Mouse (Mus musculus) stomach, embryonic 15.5 days (tissue): ENCODE measurements around the gene Mcm2. TPM values are rescaled to one million over a fixed set of nuclear protein-coding genes. Genes with fewer than 3 reads are reported as not detected.

Experiments used
- ATAC-seq: fragments of 200-750 bp; cut with Nextera tagmentation; 2 replicates; pipeline ENCODE4 v1.8.0; 2017; ENCODE audit warnings: low read depth, moderate number of reproducible peaks, moderate TSS enrichment; ENCODE audit not compliant: insufficient read depth, low FRiP score
- H3K27ac ChIP-seq: fragments of 300-500 bp; sonication (generic); 2 replicates; pipeline ENCODE4 v1.5.1; 2015; ENCODE audit warnings: mild to moderate bottlenecking, inconsistent platforms
- H3K27me3 ChIP-seq: fragments of 300-500 bp; sonication (generic); replicated peaks from 2 replicates; pipeline ENCODE4 v1.6.1; 2015; ENCODE audit warnings: inconsistent platforms
- H3K36me3 ChIP-seq: fragments of 300-500 bp; sonication (generic); 2 replicates; pipeline ENCODE4 v1.6.1; 2015; ENCODE audit warnings: inconsistent platforms
- H3K4me1 ChIP-seq: fragments of 300-500 bp; sonication (generic); 2 replicates; pipeline ENCODE4 v1.6.1; 2015; ENCODE audit warnings: inconsistent platforms
- H3K4me2 ChIP-seq: fragments of 300-500 bp; sonication (generic); 2 replicates; pipeline ENCODE4 v1.6.1; 2015; ENCODE audit warnings: mild to moderate bottlenecking, inconsistent platforms
- H3K4me3 ChIP-seq: fragments of 300-500 bp; sonication (generic); replicated peaks from 2 replicates; pipeline ENCODE4 v1.5.1; 2015; ENCODE audit warnings: inconsistent platforms
- H3K9ac ChIP-seq: fragments of 300-500 bp; sonication (generic); 2 replicates; pipeline ENCODE4 v1.6.1; 2015; ENCODE audit warnings: inconsistent platforms
- H3K9me3 ChIP-seq: fragments of 300-500 bp; sonication (generic); 2 replicates; pipeline ENCODE4 v1.6.1; 2016; ENCODE audit warnings: inconsistent platforms
- WGBS: fragments of 180-500 bp; shearing (Covaris S2); methylation state at CpG from one replicate; pipeline ENCODE4 v1.1.7; 2015; 5-methylcytosine and 5-hydroxymethylcytosine counted together
- polyA plus RNA-seq: library from polyadenylated mRNA; unstranded; fragments of >200 nt; fragmentation: Nextera tagmentation; extraction: Ambion mirVana; gene quantifications from 2 replicates; pipeline ENCODE4 v1.2.1, GENCODE M21; 2015

The Mcm2 gene
- polyA plus RNA-seq, 1 experiment from 2014 or later, result 105 TPM

DNA sequence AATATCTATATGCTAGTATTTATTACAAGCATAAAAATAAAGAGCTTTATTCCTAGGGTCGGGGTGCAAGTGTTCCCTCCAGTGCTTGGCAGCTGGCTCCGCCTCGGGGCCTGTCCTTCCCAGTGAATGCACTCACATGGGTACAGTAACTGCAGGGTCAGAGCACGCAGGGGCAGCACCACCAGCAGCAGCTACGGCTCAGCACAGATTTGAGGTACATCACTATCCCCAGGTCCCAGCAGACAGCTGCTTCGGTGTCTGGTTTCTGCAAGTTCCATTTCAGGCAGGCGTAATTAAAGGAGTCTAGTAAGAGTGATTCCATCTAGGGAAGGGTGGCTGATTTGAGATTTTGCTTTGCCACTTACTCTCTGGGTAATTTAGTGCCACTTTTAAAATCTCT lies 40.2 kb downstream of the Mcm2 start:
- peaks cover 5% of the 10 kb centered on the region; the same call in 1 of the 2 replicates for H3K36me3 ChIP-seq
- 78% methylated on average over 7 of the region's 7 CpGs for WGBS
- H3K9me3 ChIP-seq, result no peaks in the 10 kb centered on the region
- no peak for ATAC-seq
- no peak overlapping the region for H3K9ac ChIP-seq
- H3K4me3 ChIP-seq, result no peak overlapping the region
- no peaks in the 10 kb centered on the region for H3K27me3 ChIP-seq
- no peak overlapping the region for H3K27ac ChIP-seq
- no peak overlapping the region for H3K4me2 ChIP-seq
- H3K4me1 ChIP-seq, result no peaks in the 10 kb centered on the region

- Histone ChIP-seq H3K27me3 (no peaks in the 10 kb centered on the region), H3K27ac (no peak overlapping the region), H3K9ac (no peak overlapping the region), H3K36me3 (peaks cover 2% of the 10 kb centered on the region; the same call in 1 of the 2 replicates), H3K4me2 (no peak overlapping the region), H3K4me1 (no peaks in the 10 kb centered on the region), H3K4me3 (no peak overlapping the region), H3K9me3 (no peaks in the 10 kb centered on the region)
- ATAC-seq, result no peak
- WGBS, result 85% methylated on average over 6 of the region's 6 CpGs
These were observed 40.8 kb downstream of the Mcm2 start for GRCm38 (mm10) chr6:88857830-88858229.

GRCm38 (mm10) chr6:88857249-88857648 lies 41.3 kb downstream of the Mcm2 start:
- Histone ChIP-seq H3K27me3 (no peaks in the 10 kb centered on the region), H3K4me2 (no peak overlapping the region), H3K9me3 (no peaks in the 10 kb centered on the region), H3K4me1 (no peaks in the 10 kb centered on the region), H3K27ac (no peak overlapping the region), H3K4me3 (no peak overlapping the region), H3K9ac (no peak overlapping the region), H3K36me3 (no peaks in the 10 kb centered on the region)
- WGBS, result 30% methylated on average over 9 of the region's 9 CpGs
- ATAC-seq, result no peak

GRCm38 (mm10) chr6:88855636-88856035 lies 42.9 kb downstream of the Mcm2 start:
- no peak overlapping the region for H3K4me3 ChIP-seq
- H3K9me3 ChIP-seq, result no peaks in the 10 kb centered on the region
- WGBS, result 19% methylated on average over 5 of the region's 5 CpGs
- H3K4me1 ChIP-seq, result no peaks in the 10 kb centered on the region
- no peak overlapping the region for H3K9ac ChIP-seq
- ATAC-seq, result no peak
- no peaks in the 10 kb centered on the region for H3K36me3 ChIP-seq
- no peaks in the 10 kb centered on the region for H3K27me3 ChIP-seq
- H3K27ac ChIP-seq, result no peak overlapping the region
- no peak overlapping the region for H3K4me2 ChIP-seq

DNA sequence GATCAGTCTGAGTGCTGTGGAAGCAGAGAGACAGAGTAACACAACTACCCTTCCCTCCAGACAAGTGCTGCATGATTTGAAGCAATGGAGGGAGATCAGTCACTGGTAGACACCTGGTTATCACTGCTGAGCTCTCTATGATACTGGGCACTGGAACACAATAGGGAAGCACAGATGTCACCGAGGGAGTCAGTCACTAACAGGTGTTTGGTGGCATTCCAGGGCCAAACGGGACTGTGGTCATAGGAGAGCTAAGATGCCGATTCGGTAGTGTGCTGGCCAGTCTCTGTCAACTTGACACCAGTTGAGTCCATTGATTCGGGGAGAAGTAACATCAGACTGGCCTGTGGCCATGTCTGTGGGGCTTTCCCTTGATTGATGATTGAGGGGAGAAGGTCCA lies 44.1 kb downstream of the Mcm2 start:
- H3K9ac ChIP-seq, result no peak overlapping the region
- no peaks in the 10 kb centered on the region for H3K9me3 ChIP-seq
- H3K4me3 ChIP-seq, result no peak overlapping the region
- WGBS, result 74% methylated on average over 5 of the region's 5 CpGs
- no peaks in the 10 kb centered on the region for H3K36me3 ChIP-seq
- H3K4me1 ChIP-seq, result no peaks in the 10 kb centered on the region
- H3K27me3 ChIP-seq, result no peaks in the 10 kb centered on the region
- no peak overlapping the region for H3K4me2 ChIP-seq
- H3K27ac ChIP-seq, result no peak overlapping the region
- no peak for ATAC-seq

- H3K36me3 ChIP-seq, result no peaks in the 10 kb centered on the region
- no peaks in the 10 kb centered on the region for H3K27me3 ChIP-seq
- no peak overlapping the region for H3K4me2 ChIP-seq
- WGBS, result 86% methylated on average over 7 of the region's 7 CpGs
- no peak for ATAC-seq
- no peak overlapping the region for H3K4me3 ChIP-seq
- H3K9ac ChIP-seq, result no peak overlapping the region
- H3K9me3 ChIP-seq, result no peaks in the 10 kb centered on the region
- H3K4me1 ChIP-seq, result no peaks in the 10 kb centered on the region
- H3K27ac ChIP-seq, result no peak overlapping the region
These were observed 48.5 kb downstream of the Mcm2 start for GRCm38 (mm10) chr6:88850034-88850433.

GRCm38 (mm10) chr6:88849270-88849669 lies 49.3 kb downstream of the Mcm2 start:
- Histone ChIP-seq H3K9me3 (no peaks in the 10 kb centered on the region), H3K27ac (no peak overlapping the region), H3K36me3 (no peaks in the 10 kb centered on the region), H3K4me1 (no peaks in the 10 kb centered on the region), H3K4me3 (no peak overlapping the region), H3K9ac (no peak overlapping the region), H3K4me2 (no peak overlapping the region), H3K27me3 (no peaks in the 10 kb centered on the region)
- 55% methylated on average over 4 of the region's 4 CpGs for WGBS
- no peak for ATAC-seq

DNA sequence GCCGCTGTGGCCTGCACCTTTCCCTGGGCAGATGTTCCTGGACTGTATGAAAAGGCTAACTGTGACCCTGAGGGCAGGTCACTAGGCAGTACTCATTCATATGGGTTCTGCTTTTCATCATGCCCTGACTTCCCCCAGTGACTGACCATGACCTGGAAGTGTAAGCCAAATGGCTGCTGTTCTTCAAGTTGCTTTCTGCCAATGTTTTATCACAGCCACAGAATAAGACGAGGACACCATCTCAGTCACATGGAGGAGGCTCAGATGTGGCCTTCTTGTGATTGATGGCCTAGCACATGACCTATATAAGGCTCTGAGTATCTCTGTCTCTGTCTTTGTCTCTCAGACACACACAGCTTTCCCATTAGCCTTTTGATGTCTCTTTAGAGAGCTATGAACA lies 51.0 kb downstream of the Mcm2 start:
- H3K9ac ChIP-seq, result no peak overlapping the region
- no peak overlapping the region for H3K27ac ChIP-seq
- no peaks in the 10 kb centered on the region for H3K36me3 ChIP-seq
- no peaks in the 10 kb centered on the region for H3K9me3 ChIP-seq
- H3K4me3 ChIP-seq, result no peak overlapping the region
- no peak for ATAC-seq
- peaks cover 8% of the 10 kb centered on the region for H3K4me1 ChIP-seq
- no peaks in the 10 kb centered on the region for H3K27me3 ChIP-seq
- WGBS, result 51% methylated on average over 2 of the region's 2 CpGs
- no peak overlapping the region for H3K4me2 ChIP-seq

- H3K9me3 ChIP-seq, result no peaks in the 10 kb centered on the region
- 87% methylated on average over 7 of the region's 7 CpGs for WGBS
- no peak for ATAC-seq
- H3K27me3 ChIP-seq, result no peaks in the 10 kb centered on the region
- H3K4me3 ChIP-seq, result no peak overlapping the region
- no peak overlapping the region for H3K27ac ChIP-seq
- peaks cover 20% of the 10 kb centered on the region for H3K4me1 ChIP-seq
- no peaks in the 10 kb centered on the region for H3K36me3 ChIP-seq
- no peak overlapping the region for H3K4me2 ChIP-seq
- no peak overlapping the region for H3K9ac ChIP-seq
These were observed 53.5 kb downstream of the Mcm2 start for GRCm38 (mm10) chr6:88844901-88845565.

DNA sequence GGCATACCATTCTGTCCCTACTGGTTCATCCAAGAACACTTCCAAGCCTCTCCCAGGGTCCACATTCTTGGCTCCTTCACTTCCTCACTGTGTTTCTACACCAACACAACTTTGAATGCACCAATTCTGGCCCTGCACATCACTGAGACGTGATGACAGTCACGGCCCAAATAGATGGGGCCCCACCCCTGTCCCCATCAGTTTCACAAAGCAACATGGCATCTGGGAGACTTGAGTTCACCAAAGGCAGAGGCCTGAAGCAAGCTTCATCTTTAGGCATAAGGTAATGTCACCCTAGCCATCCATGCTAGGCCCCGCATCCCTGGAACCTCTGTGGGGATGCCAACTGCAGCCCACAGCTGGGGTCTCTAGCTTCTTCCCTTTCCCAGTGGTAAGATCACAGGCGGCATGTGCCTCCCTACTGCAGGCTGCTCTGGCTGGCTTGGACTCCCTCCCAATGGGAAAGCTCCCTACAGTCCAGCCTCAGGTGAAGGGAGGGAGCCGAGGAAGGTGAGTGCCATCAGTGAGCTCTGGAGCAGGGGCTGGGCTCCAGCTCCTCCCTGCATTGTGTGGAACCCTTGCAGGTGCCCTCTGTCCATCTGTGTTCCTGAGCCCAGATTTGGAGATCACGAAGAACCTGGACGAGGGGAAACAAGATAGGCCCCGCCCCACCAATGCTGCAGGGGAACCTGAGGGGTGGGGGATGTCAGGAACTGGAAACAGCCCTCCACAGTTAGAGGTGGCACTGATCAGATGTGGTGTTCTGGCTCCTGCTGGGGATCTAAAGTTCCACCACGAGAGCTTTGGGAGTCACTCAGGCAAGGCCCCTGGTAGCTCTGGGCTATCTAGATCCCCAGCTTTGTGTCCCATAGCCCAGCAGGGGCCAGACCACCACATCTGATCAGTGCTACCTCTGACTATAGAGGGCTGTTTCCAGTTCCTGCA lies 54.5 kb downstream of the Mcm2 start:
- Histone ChIP-seq H3K9me3 (no peaks in the 10 kb centered on the region), H3K9ac (no peak overlapping the region), H3K4me3 (no peak overlapping the region), H3K36me3 (peaks cover 4% of the 10 kb centered on the region; the same call in 1 of the 2 replicates), H3K27me3 (no peaks in the 10 kb centered on the region), H3K4me2 (no peak overlapping the region), H3K27ac (no peak overlapping the region), H3K4me1 (peaks cover 20% of the 10 kb centered on the region)
- 81% methylated on average over 9 of the region's 9 CpGs for WGBS
- ATAC-seq, result no peak

DNA sequence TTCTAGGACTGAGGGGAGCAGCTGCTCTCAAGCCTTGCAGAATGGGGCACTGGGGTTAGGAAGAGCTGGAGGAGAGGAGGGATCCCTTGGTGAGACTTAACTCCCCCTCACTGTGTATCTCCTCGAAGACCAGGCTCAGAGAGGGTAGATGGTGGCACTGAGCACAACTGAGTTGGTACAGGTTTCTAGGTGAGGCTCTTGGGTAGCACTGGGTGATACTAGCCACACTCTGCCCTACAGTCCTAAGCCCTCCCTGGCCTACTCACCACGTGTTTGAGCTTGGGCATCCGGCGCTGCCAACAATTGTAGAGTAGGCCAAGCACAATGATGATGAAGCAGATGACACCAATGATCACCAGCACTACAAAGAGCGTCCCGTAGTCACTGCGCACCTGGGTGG lies 55.3 kb downstream of the Mcm2 start:
- peaks cover 12% of the 10 kb centered on the region; the same call in 1 of the 2 replicates for H3K36me3 ChIP-seq
- H3K4me2 ChIP-seq, result peak overlapping the region; percentile 95
- H3K4me1 ChIP-seq, result peaks cover 20% of the 10 kb centered on the region
- H3K27me3 ChIP-seq, result no peaks in the 10 kb centered on the region
- H3K4me3 ChIP-seq, result peak overlapping the region; percentile 93
- no peak for ATAC-seq
- no peak overlapping the region for H3K27ac ChIP-seq
- 68% methylated on average over 7 of the region's 7 CpGs for WGBS
- no peaks in the 10 kb centered on the region for H3K9me3 ChIP-seq
- no peak overlapping the region for H3K9ac ChIP-seq

DNA sequence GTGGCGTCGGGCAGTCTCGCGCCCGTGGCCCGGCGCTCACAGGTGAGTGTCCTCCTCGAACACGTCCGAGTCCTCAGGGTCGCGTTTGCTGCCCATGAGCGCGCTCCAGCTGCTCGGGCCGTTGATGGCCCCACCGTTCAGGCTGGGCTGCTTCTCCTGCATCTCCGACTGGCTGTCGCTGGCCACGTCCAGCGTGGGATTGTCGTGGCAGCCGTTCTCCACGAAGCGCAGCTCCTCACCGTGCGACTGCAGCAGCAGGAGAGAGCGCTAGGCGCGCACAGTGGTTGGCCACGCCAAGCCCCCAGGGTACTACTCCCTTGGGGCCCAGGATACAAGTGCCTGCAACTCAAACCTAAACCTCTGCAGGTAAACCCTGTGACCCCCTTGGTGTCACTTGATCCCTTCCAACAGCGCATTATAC lies 55.8 kb downstream of the Mcm2 start:
- H3K27ac ChIP-seq, result peak overlapping the region; percentile 87
- 0% methylated on average over 32 of the region's 32 CpGs for WGBS
- no peak for ATAC-seq
- peak overlapping the region; percentile 67 for H3K9ac ChIP-seq
- no peaks in the 10 kb centered on the region for H3K27me3 ChIP-seq
- peak overlapping the region; percentile 93 for H3K4me3 ChIP-seq
- peaks cover 17% of the 10 kb centered on the region; the same call in 1 of the 2 replicates for H3K36me3 ChIP-seq
- H3K4me2 ChIP-seq, result peak overlapping the region; percentile 95
- H3K9me3 ChIP-seq, result no peaks in the 10 kb centered on the region
- H3K4me1 ChIP-seq, result peaks cover 20% of the 10 kb centered on the region
